Mouse (Mus musculus) olfactory bulb, adult 2 months (tissue): Measurements from ENCODE around the gene L1td1.

ENCODE experiments used
- CTCF ChIP-seq: fragments of 200-500 bp; IDR thresholded peaks from 2 replicates; pipeline ENCODE4 v1.5.1; 2012; ENCODE audit warnings: low read depth, mild to moderate bottlenecking, low read length, moderate library complexity; ENCODE audit not compliant: insufficient read depth
- POLR2A ChIP-seq: fragments of 200-500 bp; IDR thresholded peaks from 2 replicates; pipeline ENCODE4 v1.6.1; 2012; ENCODE audit warnings: mild to moderate bottlenecking, low read depth, low read length, moderate library complexity; ENCODE audit not compliant: insufficient read depth

DNA sequence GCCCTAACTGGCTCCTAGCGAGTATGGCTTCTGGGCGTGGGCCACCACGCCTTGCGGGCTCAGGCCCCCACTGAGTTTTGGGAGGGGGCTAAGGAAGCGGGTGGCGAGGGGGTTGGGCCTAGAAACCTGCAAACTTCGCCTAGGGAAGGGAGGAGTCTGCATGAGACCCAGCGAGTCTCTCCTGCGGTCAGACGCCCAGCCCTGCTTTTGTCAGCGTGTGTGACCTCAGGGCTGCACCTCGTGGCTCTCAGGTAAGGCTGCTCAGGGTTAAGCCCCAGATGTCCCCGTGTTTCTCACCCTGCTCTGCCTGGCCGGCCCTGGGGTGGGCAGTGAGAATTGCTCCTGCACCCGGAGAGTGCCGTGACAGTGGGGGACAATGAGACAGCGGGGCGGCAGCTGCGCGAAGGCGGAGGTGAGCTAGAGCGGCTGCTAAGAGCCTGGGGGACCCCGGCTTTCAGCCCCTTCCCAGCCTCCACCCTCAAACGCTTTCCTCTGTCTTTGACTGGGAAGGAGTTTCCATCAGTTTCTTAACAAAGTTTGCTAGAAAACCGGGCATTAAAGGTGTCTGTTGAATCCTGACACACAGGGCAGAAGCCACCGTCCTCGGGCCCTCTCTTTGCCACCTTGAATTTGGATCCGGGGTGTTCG is at the start of gene L1td1:
- TF ChIP-seq CTCF (no peak), POLR2A (no peak)
